ENCODE assay signal across 8 mouse cellular contexts in the genomic region with DNA sequence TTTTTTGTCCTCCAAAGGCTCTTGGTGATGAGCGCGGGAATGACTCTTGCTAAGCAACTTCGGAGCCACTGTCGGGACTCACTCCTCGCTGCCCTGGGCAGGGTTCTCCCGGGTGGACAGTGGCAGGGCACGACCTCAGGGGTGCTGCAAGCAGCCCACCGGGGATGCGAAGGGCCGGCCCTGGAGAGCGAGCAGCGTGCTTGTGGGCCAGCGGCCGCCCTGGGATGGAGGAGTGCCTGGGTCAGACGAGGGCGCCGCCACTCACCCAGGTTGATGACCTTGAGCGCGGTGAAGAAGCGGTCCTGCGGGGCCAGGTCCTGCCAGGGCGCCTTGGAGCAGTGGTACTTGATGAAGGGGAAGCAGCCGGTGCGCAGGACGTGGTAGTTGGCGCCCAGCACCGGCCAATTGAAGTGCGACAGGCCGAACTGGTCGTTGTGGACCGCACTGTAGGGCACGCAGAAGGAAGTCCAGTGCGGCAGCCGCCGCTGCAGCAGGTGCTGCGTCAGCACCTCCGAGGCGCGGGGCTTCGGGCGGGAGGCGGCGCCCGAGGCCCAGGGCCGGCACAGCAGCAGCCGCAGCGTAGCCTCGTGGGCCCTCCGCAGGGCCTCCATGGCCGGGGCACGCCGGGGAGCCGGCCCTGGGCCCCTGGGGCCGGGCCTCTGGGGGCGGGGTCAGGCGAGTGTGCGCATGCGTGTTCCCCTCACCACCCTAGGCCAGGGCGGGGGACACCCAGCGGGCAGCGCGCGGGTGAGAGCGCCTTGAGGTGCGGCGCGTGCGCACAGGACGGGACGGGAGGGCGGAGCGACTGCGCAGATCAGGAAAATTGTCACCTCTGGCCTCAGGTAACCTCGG. TPM values are rescaled to one million over a fixed set of nuclear protein-coding genes. Genes with fewer than 3 reads are reported as not detected.
A peak's percentile ranks its signal among the peaks of the same experiment; 100 is the strongest.
DNase-seq lines count a peak whose midpoint lies in the region; ATAC-seq and TF ChIP-seq lines count a peak whose summit lies in the region.

TSS of gene 2300009A05Rik (minus strand) at position 636 of the 852 bp plus-strand sequence.

- DNase-seq in brain, embryonic 14.5 days (ENCODE audit: low read depth), result peak; percentile 94
- DNase-seq in kidney, postnatal 10 days, result peak; percentile 97
- DNase-seq in natural killer cell, adult 2 months (ENCODE audit: low spot score in 2 of 2), result peak; percentile 96

- H3K4me2 ChIP-seq in heart, embryonic 12.5 days, result peak within 1 kb of the TSS; percentile 88
- H3K4me2 ChIP-seq in liver, embryonic 12.5 days, result peak within 1 kb of the TSS; percentile 95
- H3K4me2 ChIP-seq in stomach, embryonic 15.5 days, result peak within 1 kb of the TSS; percentile 68

- H3K36me3 ChIP-seq in C2C12 (ENCODE audit: control insufficient read depth, insufficient read depth), result peaks cover 16% of the 10 kb centered on the region
- peaks cover 2% of the 10 kb centered on the region for H3K36me3 ChIP-seq in erythroblast, embryonic 14.5 days (ENCODE audit: control insufficient read depth)
- H3K36me3 ChIP-seq in heart, embryonic 12.5 days, result no peaks in the 10 kb centered on the region
- H3K36me3 ChIP-seq in liver, embryonic 12.5 days, result no peaks in the 10 kb centered on the region
- no peaks in the 10 kb centered on the region for H3K36me3 ChIP-seq in stomach, embryonic 15.5 days

- H3K9me3 ChIP-seq in erythroblast, embryonic 14.5 days (ENCODE audit: control insufficient read depth, low read length), result no peaks in the 10 kb centered on the region
- H3K9me3 ChIP-seq in heart, embryonic 12.5 days (replicated peaks), result no peaks in the 10 kb centered on the region
- H3K9me3 ChIP-seq in liver, embryonic 12.5 days (replicated peaks), result no peaks in the 10 kb centered on the region
- H3K9me3 ChIP-seq in stomach, embryonic 15.5 days, result no peaks in the 10 kb centered on the region

- peak within 1 kb of the TSS; percentile 93 for H3K9ac ChIP-seq in heart, embryonic 12.5 days
- H3K9ac ChIP-seq in liver, embryonic 12.5 days, result peak within 1 kb of the TSS; percentile 91
- H3K9ac ChIP-seq in stomach, embryonic 15.5 days, result peak within 1 kb of the TSS; percentile 51

- peak; percentile 90 for TF ChIP-seq POLR2A in brain, embryonic 14.5 days (IDR thresholded peaks at IDR 0.05; ENCODE audit: borderline replicate concordance, extremely low read depth, insufficient read depth, insufficient read length, poor library complexity, severe bottlenecking)

- peaks cover 27% of the 10 kb centered on the region for H3K4me1 ChIP-seq in erythroblast, embryonic 14.5 days (ENCODE audit: control insufficient read depth)
- peaks cover 12% of the 10 kb centered on the region for H3K4me1 ChIP-seq in heart, embryonic 12.5 days (replicated peaks)
- H3K4me1 ChIP-seq in liver, embryonic 12.5 days, result peaks cover 22% of the 10 kb centered on the region
- peaks cover 5% of the 10 kb centered on the region; the same call in 1 of the 2 replicates for H3K4me1 ChIP-seq in stomach, embryonic 15.5 days

- H3K4me3 ChIP-seq in C2C12 (ENCODE audit: insufficient read depth, poor library complexity, severe bottlenecking), result peak within 1 kb of the TSS; percentile 66
- peak within 1 kb of the TSS; percentile 97 for H3K4me3 ChIP-seq in erythroblast, embryonic 14.5 days (replicated peaks)
- H3K4me3 ChIP-seq in heart, embryonic 12.5 days, result peak within 1 kb of the TSS; percentile 78
- H3K4me3 ChIP-seq in liver, embryonic 12.5 days, result peak within 1 kb of the TSS; percentile 85
- H3K4me3 ChIP-seq in stomach, embryonic 15.5 days (replicated peaks), result peak within 1 kb of the TSS; percentile 84

- peak; percentile 99 for ATAC-seq in heart, embryonic 12.5 days (ENCODE audit: insufficient number of reproducible peaks, low FRiP score)
- ATAC-seq in liver, embryonic 12.5 days, result peak; percentile 99
- peak; percentile 99 for ATAC-seq in stomach, embryonic 15.5 days (ENCODE audit: insufficient read depth, low FRiP score, low read depth)

- peaks cover 41% of the 10 kb centered on the region for H3K79me2 ChIP-seq in C2C12 (ENCODE audit: control insufficient read depth, insufficient read depth)

- peaks cover 31% of the 10 kb centered on the region for H3K79me3 ChIP-seq in C2C12 (ENCODE audit: low read depth)

- H3K27ac ChIP-seq in heart, embryonic 12.5 days (ENCODE audit: poor library complexity, severe bottlenecking), result peak within 1 kb of the TSS; percentile 94
- H3K27ac ChIP-seq in liver, embryonic 12.5 days, result peak within 1 kb of the TSS; percentile 91
- H3K27ac ChIP-seq in stomach, embryonic 15.5 days, result peak within 1 kb of the TSS; percentile 84

- no peaks in the 10 kb centered on the region for H3K27me3 ChIP-seq in C2C12 (ENCODE audit: control insufficient read depth, insufficient read depth, insufficient read length)
- H3K27me3 ChIP-seq in erythroblast, embryonic 14.5 days (ENCODE audit: control insufficient read depth), result no peaks in the 10 kb centered on the region
- H3K27me3 ChIP-seq in heart, embryonic 12.5 days (replicated peaks), result no peaks in the 10 kb centered on the region
- H3K27me3 ChIP-seq in liver, embryonic 12.5 days (replicated peaks), result no peaks in the 10 kb centered on the region
- no peaks in the 10 kb centered on the region for H3K27me3 ChIP-seq in stomach, embryonic 15.5 days (replicated peaks)

- WGBS in heart, embryonic 12.5 days, result under 1% methylated on average over 65 of the region's 74 CpGs
- under 1% methylated on average over 74 of the region's 74 CpGs for WGBS in liver, embryonic 12.5 days (ENCODE audit: insufficient replicate concordance)
- under 1% methylated on average over 59 of the region's 74 CpGs for WGBS in stomach, embryonic 15.5 days

- TF ChIP-seq CTCF in C2C12 (IDR thresholded peaks at IDR 0.05; ENCODE audit: control insufficient read depth, insufficient read depth, insufficient read length), result no peak
- TF ChIP-seq CTCF in brain, embryonic 14.5 days (IDR thresholded peaks at IDR 0.05; ENCODE audit: borderline replicate concordance, extremely low read depth, insufficient read depth, insufficient read length), result no peak

- peak within 1 kb of the TSS; percentile 89 for H3ac ChIP-seq in C2C12 (ENCODE audit: control insufficient read depth, insufficient read length, low read depth)

TF ChIP-seq in C2C12, 6 proteins besides CTCF, POLR2A, EP300 and RAD21:
- TF ChIP-seq USF1 (IDR thresholded peaks at IDR 0.05; ENCODE audit: low read depth), result no peak
- TF ChIP-seq CEBPB (IDR thresholded peaks at IDR 0.05; ENCODE audit: low read depth), result no peak
- no peak for TF ChIP-seq MYOG (IDR thresholded peaks at IDR 0.05; ENCODE audit: control insufficient read depth, extremely low read depth, insufficient read length)
- no peak for TF ChIP-seq MYOD1 (IDR thresholded peaks at IDR 0.05; ENCODE audit: control insufficient read depth, insufficient read length, low read depth)
- no peak for TF ChIP-seq FOSL1 (IDR thresholded peaks at IDR 0.05; ENCODE audit: insufficient read depth, low read length, poor library complexity, severe bottlenecking)
TF ChIP-seq in C2C12: peak in this region for 0.

RNA-seq across cellular contexts. Expression of gene 2300009A05Rik, which starts in this region (rescaled TPM):
- 22.1 TPM for polyA plus RNA-seq in C2C12 (2012; fragmentation: generic; extraction: Trizol)
- polyA plus RNA-seq in brain, embryonic 14.5 days (2012; rRNA removed), result 40.2 and 55.7 TPM in 2 replicates
- 5.1 and 7.2 TPM in 2 replicates for polyA plus RNA-seq in erythroblast, embryonic 14.5 days (2012)
- 60.6 and 64.5 TPM in 2 replicates for polyA plus RNA-seq in heart, embryonic 12.5 days (2016; fragmentation: Nextera tagmentation; extraction: Ambion mirVana)
- polyA plus RNA-seq in liver, embryonic 12.5 days (2016; fragmentation: Nextera tagmentation; extraction: Ambion mirVana), result 33.9 and 34.3 TPM in 2 replicates
- 39.2 and 40.1 TPM in 2 replicates for polyA plus RNA-seq in stomach, embryonic 15.5 days (2015; fragmentation: Nextera tagmentation; extraction: Ambion mirVana)

Comparison
In these comparisons a context has a peak if more than half of its experiments do, and no peak if none do; other contexts are left out.
1. Peak in every context shown above with its lines: DNase-seq, ATAC-seq, H3K4me3 ChIP-seq and H3K27ac ChIP-seq.